Mouse (Mus musculus) C2C12 (cell line): ENCODE results near the gene Ift52.

ENCODE experiments used
- CEBPB ChIP-seq: IDR thresholded peaks from one replicate; pipeline ENCODE4 v1.6.1; 2011; ENCODE audit warnings: low read depth, mild to moderate bottlenecking, control low read depth, moderate library complexity
- CTCF ChIP-seq: IDR thresholded peaks from one replicate; pipeline ENCODE4 v1.5.1; 2011; ENCODE audit not compliant: control insufficient read depth, insufficient read depth, insufficient read length

DNA sequence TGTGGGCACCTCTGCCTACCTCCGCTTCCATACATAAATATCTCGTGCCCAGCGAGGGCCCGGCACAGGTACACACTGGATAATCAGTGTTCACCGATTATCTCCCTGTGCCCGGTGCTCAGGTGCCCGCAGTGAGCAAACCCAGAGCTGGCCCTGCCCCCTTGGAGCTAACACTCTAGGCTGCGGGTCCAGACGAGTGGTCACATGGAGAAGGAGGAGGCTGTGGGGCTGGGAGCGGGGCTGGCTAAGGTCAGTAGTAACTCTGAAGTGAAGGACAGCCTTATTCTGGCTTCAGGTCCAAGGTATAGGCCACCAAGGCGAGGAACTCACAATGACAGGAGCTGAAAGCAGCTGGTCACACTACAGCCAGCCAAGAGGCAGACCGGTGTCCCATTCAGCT is 57.7 kb downstream of the Ift52 start:
- no peak for TF ChIP-seq CTCF
- no peak for TF ChIP-seq CEBPB
